Mouse (Mus musculus): ENCODE results near the gene Smug1. TPM values are rescaled to one million over a fixed set of nuclear protein-coding genes. Genes with fewer than 3 reads are reported as not detected.

The Smug1 gene
- polyA plus RNA-seq, 1 experiment from 2014 or later: 20.7 TPM

DNA sequence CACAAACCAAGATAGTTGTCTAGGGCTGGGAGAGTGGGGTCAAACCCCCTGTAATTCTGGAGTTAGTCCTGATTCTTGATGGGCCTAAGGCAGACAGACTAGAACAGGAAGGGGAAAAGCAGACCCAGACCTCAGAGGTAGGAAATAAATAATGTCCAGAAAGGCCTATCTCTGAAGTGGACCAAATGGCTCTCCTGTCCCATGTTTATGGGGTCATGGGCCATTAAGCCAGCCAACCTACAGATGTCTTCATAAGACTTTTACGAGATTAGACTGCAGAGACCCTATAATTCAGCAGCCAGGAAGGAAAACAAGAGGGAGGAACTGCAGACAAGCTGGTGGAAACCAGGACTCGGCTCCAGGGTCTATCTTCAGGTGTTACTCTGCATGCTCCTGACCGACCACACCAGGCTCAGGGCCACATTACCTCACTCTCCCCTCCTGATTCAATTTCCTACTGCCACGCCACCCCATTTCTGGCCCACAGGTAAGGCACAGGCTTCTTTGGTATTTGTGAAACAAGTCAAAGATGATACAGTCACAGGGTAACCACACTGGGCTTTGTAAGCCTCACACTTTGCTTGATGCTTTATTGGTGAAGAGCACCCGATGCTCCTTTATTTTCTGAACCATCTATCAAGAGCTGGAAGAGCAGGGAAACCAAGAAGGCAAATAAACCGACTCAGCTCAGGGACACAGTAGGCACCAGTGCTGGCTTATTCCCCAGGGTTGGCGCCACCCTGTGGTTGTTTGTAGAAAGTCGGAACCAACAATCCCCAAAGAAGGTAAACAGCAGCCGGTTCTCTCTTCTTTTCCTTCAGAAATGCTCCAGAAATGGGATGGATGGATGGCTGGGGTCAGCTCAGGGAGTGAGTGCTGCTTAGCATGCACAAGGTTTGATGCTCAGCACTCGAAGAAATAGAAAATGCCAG is 23.9 kb upstream of the Smug1 start:
- Histone ChIP-seq H3K4me1 (replicated peaks; ENCODE audit: control insufficient read depth, insufficient read depth, low read length) (no peaks in the 10 kb centered on the region), H3K9me3 (ENCODE audit: control insufficient read depth, low read length) (no peaks in the 10 kb centered on the region), H3K36me3 (ENCODE audit: control insufficient read depth, insufficient read depth, low read length) (peaks cover 14% of the 10 kb centered on the region; the same call in 1 of the 2 replicates), H3K9ac (ENCODE audit: low read length) (no peak overlapping the region), H3K4me2 (ENCODE audit: low read depth, low read length) (no peak overlapping the region), H3K4me3 (ENCODE audit: low read length) (no peak overlapping the region), H3K27me3 (ENCODE audit: control insufficient read depth, insufficient read depth, low read depth, low read length) (no peaks in the 10 kb centered on the region), H3K27ac (ENCODE audit: low read length) (no peak overlapping the region)
- ATAC-seq (ENCODE audit: low read depth): no peak
- WGBS: 60% methylated on average over 10 of the region's 10 CpGs

GRCm38 (mm10) chr15:103190083-103190482 is 23.2 kb upstream of the Smug1 start:
- WGBS: 86% methylated on average over 7 of the region's 7 CpGs
- no peak overlapping the region for H3K27ac ChIP-seq (ENCODE audit: low read length)
- no peak overlapping the region for H3K9ac ChIP-seq (ENCODE audit: low read length)
- H3K27me3 ChIP-seq (ENCODE audit: control insufficient read depth, insufficient read depth, low read depth, low read length): no peaks in the 10 kb centered on the region
- peaks cover 14% of the 10 kb centered on the region; the same call in 1 of the 2 replicates for H3K36me3 ChIP-seq (ENCODE audit: control insufficient read depth, insufficient read depth, low read length)
- no peaks in the 10 kb centered on the region for H3K9me3 ChIP-seq (ENCODE audit: control insufficient read depth, low read length)
- ATAC-seq (ENCODE audit: low read depth): no peak
- no peaks in the 10 kb centered on the region for H3K4me1 ChIP-seq (replicated peaks; ENCODE audit: control insufficient read depth, insufficient read depth, low read length)
- H3K4me3 ChIP-seq (ENCODE audit: low read length): no peak overlapping the region
- H3K4me2 ChIP-seq (ENCODE audit: low read depth, low read length): no peak overlapping the region

DNA sequence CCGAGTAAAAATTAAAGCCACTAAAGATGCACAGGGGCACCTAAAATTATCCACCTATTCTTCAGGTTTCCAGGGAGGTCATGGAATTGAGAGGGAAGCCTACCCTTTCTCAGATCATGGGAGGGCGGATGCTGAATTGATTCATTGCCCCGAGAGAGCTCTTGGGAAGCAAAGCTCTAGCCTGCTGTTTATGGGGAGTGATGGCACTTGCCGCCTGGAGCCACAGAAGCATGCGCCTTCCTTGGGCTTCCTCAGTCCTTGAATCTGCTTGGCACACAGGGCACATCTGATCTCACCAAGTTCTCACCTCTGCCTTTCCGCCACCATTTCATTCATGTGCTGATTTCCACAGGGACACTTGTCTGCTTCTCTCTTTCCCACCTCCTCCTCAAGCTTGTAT is 20.9 kb upstream of the Smug1 start:
- no peak for ATAC-seq (ENCODE audit: low read depth)
- H3K9ac ChIP-seq (ENCODE audit: low read length): no peak overlapping the region
- no peak overlapping the region for H3K4me3 ChIP-seq (ENCODE audit: low read length)
- no peak overlapping the region for H3K27ac ChIP-seq (ENCODE audit: low read length)
- peaks cover 12% of the 10 kb centered on the region for H3K27me3 ChIP-seq (ENCODE audit: control insufficient read depth, insufficient read depth, low read depth, low read length)
- H3K9me3 ChIP-seq (ENCODE audit: control insufficient read depth, low read length): no peaks in the 10 kb centered on the region
- H3K36me3 ChIP-seq (ENCODE audit: control insufficient read depth, insufficient read depth, low read length): peaks cover 6% of the 10 kb centered on the region; the same call in 1 of the 2 replicates
- no peak overlapping the region for H3K4me2 ChIP-seq (ENCODE audit: low read depth, low read length)
- WGBS: 76% methylated on average over 6 of the region's 6 CpGs
- H3K4me1 ChIP-seq (replicated peaks; ENCODE audit: control insufficient read depth, insufficient read depth, low read length): peaks cover 11% of the 10 kb centered on the region

GRCm38 (mm10) chr15:103185462-103186198 is 18.7 kb upstream of the Smug1 start:
- ATAC-seq (ENCODE audit: low read depth): no peak
- Histone ChIP-seq H3K4me1 (replicated peaks; ENCODE audit: control insufficient read depth, insufficient read depth, low read length) (peaks cover 17% of the 10 kb centered on the region), H3K4me3 (ENCODE audit: low read length) (no peak overlapping the region), H3K27ac (ENCODE audit: low read length) (no peak overlapping the region), H3K36me3 (ENCODE audit: control insufficient read depth, insufficient read depth, low read length) (no peaks in the 10 kb centered on the region), H3K4me2 (ENCODE audit: low read depth, low read length) (no peak overlapping the region), H3K9ac (ENCODE audit: low read length) (no peak overlapping the region), H3K27me3 (ENCODE audit: control insufficient read depth, insufficient read depth, low read depth, low read length) (peaks cover 21% of the 10 kb centered on the region), H3K9me3 (ENCODE audit: control insufficient read depth, low read length) (no peaks in the 10 kb centered on the region)
- WGBS: 43% methylated on average over 19 of the region's 19 CpGs

GRCm38 (mm10) chr15:103183651-103184610 is 17.0 kb upstream of the Smug1 start:
- no peaks in the 10 kb centered on the region for H3K36me3 ChIP-seq (ENCODE audit: control insufficient read depth, insufficient read depth, low read length)
- H3K4me3 ChIP-seq (ENCODE audit: low read length): peak overlapping the region; percentile 49
- no peak overlapping the region for H3K27ac ChIP-seq (ENCODE audit: low read length)
- ATAC-seq (ENCODE audit: low read depth): peak; percentile 29
- 0 out of 2 replicates have a peak overlapping the region, but pooled peaks have one; percentile 31 for H3K9ac ChIP-seq (ENCODE audit: low read length)
- WGBS: 11% methylated on average over 25 of the region's 25 CpGs
- no peaks in the 10 kb centered on the region for H3K9me3 ChIP-seq (ENCODE audit: control insufficient read depth, low read length)
- peak overlapping the region; percentile 91 for H3K4me2 ChIP-seq (ENCODE audit: low read depth, low read length)
- H3K4me1 ChIP-seq (replicated peaks; ENCODE audit: control insufficient read depth, insufficient read depth, low read length): peaks cover 17% of the 10 kb centered on the region
- peaks cover 33% of the 10 kb centered on the region for H3K27me3 ChIP-seq (ENCODE audit: control insufficient read depth, insufficient read depth, low read depth, low read length)

GRCm38 (mm10) chr15:103183135-103183534 is 16.2 kb upstream of the Smug1 start:
- H3K4me1 ChIP-seq (replicated peaks; ENCODE audit: control insufficient read depth, insufficient read depth, low read length): peaks cover 17% of the 10 kb centered on the region
- H3K9ac ChIP-seq (ENCODE audit: low read length): 0 out of 2 replicates have a peak overlapping the region, but pooled peaks have one; percentile 31
- no peaks in the 10 kb centered on the region for H3K36me3 ChIP-seq (ENCODE audit: control insufficient read depth, insufficient read depth, low read length)
- peaks cover 38% of the 10 kb centered on the region for H3K27me3 ChIP-seq (ENCODE audit: control insufficient read depth, insufficient read depth, low read depth, low read length)
- peak overlapping the region; percentile 91 for H3K4me2 ChIP-seq (ENCODE audit: low read depth, low read length)
- under 1% methylated on average over 21 of the region's 21 CpGs for WGBS
- no peaks in the 10 kb centered on the region for H3K9me3 ChIP-seq (ENCODE audit: control insufficient read depth, low read length)
- ATAC-seq (ENCODE audit: low read depth): peak; percentile 42
- H3K27ac ChIP-seq (ENCODE audit: low read length): no peak overlapping the region
- peak overlapping the region; percentile 49 for H3K4me3 ChIP-seq (ENCODE audit: low read length)

DNA sequence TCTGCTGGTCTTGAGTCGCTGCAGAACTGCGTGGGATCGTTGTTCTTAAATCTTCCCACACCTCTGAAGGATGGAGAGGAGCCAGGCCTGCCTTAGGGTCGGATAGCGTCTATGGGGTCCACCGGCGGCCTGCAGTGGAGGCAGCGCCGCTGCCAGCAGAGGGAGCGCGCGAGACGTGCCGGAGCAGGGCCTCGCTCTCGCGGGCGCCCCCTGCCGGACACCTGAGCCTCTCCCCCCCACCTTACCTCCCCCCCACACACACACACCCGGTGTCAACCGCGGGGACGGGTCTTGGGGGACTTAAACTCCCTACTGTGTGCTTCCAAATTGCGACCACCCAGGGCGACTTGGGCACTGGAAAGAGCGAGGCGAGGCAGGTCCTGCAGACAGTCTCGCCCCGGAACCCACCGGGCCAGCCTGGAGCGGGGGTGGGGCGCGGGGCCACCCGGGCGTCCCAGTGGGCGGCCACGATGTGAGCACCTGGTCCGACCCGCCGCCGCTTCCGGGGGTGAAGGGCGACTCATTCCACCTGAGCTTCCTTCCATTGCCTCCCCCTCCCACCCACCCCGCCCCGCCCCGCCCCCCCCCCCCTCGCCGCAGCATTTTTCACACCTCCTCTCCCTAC is 15.4 kb upstream of the Smug1 start:
- H3K9me3 ChIP-seq (ENCODE audit: control insufficient read depth, low read length): no peaks in the 10 kb centered on the region
- no peaks in the 10 kb centered on the region for H3K36me3 ChIP-seq (ENCODE audit: control insufficient read depth, insufficient read depth, low read length)
- H3K27ac ChIP-seq (ENCODE audit: low read length): no peak overlapping the region
- 0% methylated on average over 34 of the region's 48 CpGs for WGBS
- peak overlapping the region; percentile 45; the same call in 1 of the 2 replicates for H3K9ac ChIP-seq (ENCODE audit: low read length)
- H3K4me3 ChIP-seq (ENCODE audit: low read length): peak overlapping the region; percentile 49
- H3K4me1 ChIP-seq (replicated peaks; ENCODE audit: control insufficient read depth, insufficient read depth, low read length): peaks cover 23% of the 10 kb centered on the region
- peak; percentile 62 for ATAC-seq (ENCODE audit: low read depth)
- H3K4me2 ChIP-seq (ENCODE audit: low read depth, low read length): peak overlapping the region; percentile 91
- peaks cover 43% of the 10 kb centered on the region for H3K27me3 ChIP-seq (ENCODE audit: control insufficient read depth, insufficient read depth, low read depth, low read length)

DNA sequence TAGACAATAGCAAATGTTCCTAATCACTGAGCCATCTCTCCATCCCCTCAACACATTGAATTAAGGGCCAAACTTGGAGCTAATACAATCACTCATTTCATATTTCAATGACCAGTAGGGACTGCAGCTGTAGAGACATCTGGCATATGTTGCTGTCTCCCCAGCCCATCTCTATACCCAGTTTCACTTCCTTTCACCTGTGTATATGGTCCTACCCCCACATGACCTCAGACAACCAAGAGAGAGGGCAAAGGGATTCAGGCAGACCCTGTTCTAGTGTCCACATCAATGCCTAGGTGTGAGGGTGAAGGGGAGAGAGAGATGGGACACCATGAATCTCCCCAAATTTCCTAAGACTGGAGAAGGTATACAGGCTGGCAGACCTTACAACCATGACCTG is 13.5 kb upstream of the Smug1 start:
- H3K27ac ChIP-seq (ENCODE audit: low read length): no peak overlapping the region
- H3K4me1 ChIP-seq (replicated peaks; ENCODE audit: control insufficient read depth, insufficient read depth, low read length): peaks cover 24% of the 10 kb centered on the region
- ATAC-seq (ENCODE audit: low read depth): no peak
- no peaks in the 10 kb centered on the region for H3K9me3 ChIP-seq (ENCODE audit: control insufficient read depth, low read length)
- no peak overlapping the region for H3K9ac ChIP-seq (ENCODE audit: low read length)
- no peaks in the 10 kb centered on the region for H3K36me3 ChIP-seq (ENCODE audit: control insufficient read depth, insufficient read depth, low read length)
- no peak overlapping the region for H3K4me2 ChIP-seq (ENCODE audit: low read depth, low read length)
- no peak overlapping the region for H3K4me3 ChIP-seq (ENCODE audit: low read length)
- peaks cover 57% of the 10 kb centered on the region for H3K27me3 ChIP-seq (ENCODE audit: control insufficient read depth, insufficient read depth, low read depth, low read length)

Data from lung, embryonic 16.5 days (tissue).